Mouse (Mus musculus) lung, postnatal 36 days (tissue): ENCODE data around the gene Uap1l1.

ENCODE experiments used
- DNase-seq: peaks from one replicate; pipeline ENCODE4 v3.0.0; 2022; ENCODE audit warnings: mixed read lengths

Gene Uap1l1

GRCm38 (mm10) chr2:25310969-25311368, 54.5 kb downstream of the Uap1l1 start:
- no peak for DNase-seq

- DNase-seq, result no peak
These were observed 55.3 kb downstream of the Uap1l1 start for GRCm38 (mm10) chr2:25310180-25310579.
